Mouse (Mus musculus) liver, embryonic 14.5 days (tissue): ENCODE data around the gene Fam114a2. TPM values are rescaled to one million over a fixed set of nuclear protein-coding genes. Genes with fewer than 3 reads are reported as not detected.

Source experiments
- ATAC-seq: fragments of 200-750 bp; cut with Nextera tagmentation; 2 replicates; pipeline ENCODE4 v1.8.0; 2017; ENCODE audit warnings: moderate number of reproducible peaks, mild to moderate bottlenecking, moderate library complexity; ENCODE audit not compliant: insufficient read depth
- DNase-seq, 3 experiments: peaks; one replicate each; pipeline ENCODE4 v3.0.0-alpha.2; 2012 to 2013; ENCODE audit warnings: low read depth in 3 of 3, low spot score in 3 of 3
- H3K27ac ChIP-seq: fragments of 300-500 bp; sonication (generic); 2 replicates; pipeline ENCODE4 v1.5.1; 2014; ENCODE audit warnings: moderate library complexity, mild to moderate bottlenecking, control low read depth, inconsistent platforms
- H3K27me3 ChIP-seq: fragments of 300-500 bp; sonication (generic); 2 replicates; pipeline ENCODE4 v1.6.1; 2014; ENCODE audit warnings: mild to moderate bottlenecking, low read length, moderate library complexity; ENCODE audit not compliant: control insufficient read depth, insufficient read depth
- H3K36me3 ChIP-seq: fragments of 300-500 bp; sonication (generic); replicated peaks from 2 replicates; pipeline ENCODE4 v1.6.1; 2014; ENCODE audit warnings: low read depth; ENCODE audit not compliant: control insufficient read depth, insufficient read depth
- H3K4me1 ChIP-seq, 2 experiments: fragments of 200-500 bp in 1 of 2; fragments of 300-500 bp in 1 of 2; sonication (generic) in 1 of 2; replicated peaks; 2 replicates each; pipeline ENCODE4 v1.6.1; 2012 to 2014; ENCODE audit warnings: antibody characterized with exemption in 1 of 2, inconsistent platforms in 1 of 2, low read length in 1 of 2; ENCODE audit not compliant: control insufficient read depth in 2 of 2, insufficient read depth in 2 of 2
- H3K4me2 ChIP-seq: fragments of 300-500 bp; sonication (generic); 2 replicates; pipeline ENCODE4 v1.6.1; 2014; ENCODE audit warnings: low read depth, mild to moderate bottlenecking, control low read depth, moderate library complexity
- H3K4me3 ChIP-seq, 2 experiments: fragments of 200-500 bp in 1 of 2; fragments of 300-500 bp in 1 of 2; sonication (generic) in 1 of 2; 2 replicates each; pipeline ENCODE4 v1.5.1; 2012 to 2014; ENCODE audit warnings: low read depth in 2 of 2, low read length in 2 of 2, mild to moderate bottlenecking in 2 of 2, control low read depth in 1 of 2, inconsistent platforms in 1 of 2, moderate library complexity in 1 of 2; ENCODE audit not compliant: insufficient read depth in 1 of 2
- H3K9ac ChIP-seq: fragments of 300-500 bp; sonication (generic); replicated peaks from 2 replicates; pipeline ENCODE4 v1.6.1; 2014; ENCODE audit warnings: mild to moderate bottlenecking, control low read depth, moderate library complexity
- H3K9me3 ChIP-seq: fragments of 300-500 bp; sonication (generic); 2 replicates; pipeline ENCODE4 v1.6.1; 2016; ENCODE audit warnings: low read length, mixed read lengths; ENCODE audit not compliant: control insufficient read depth
- CTCF ChIP-seq: IDR thresholded peaks from 2 replicates; pipeline ENCODE4 v1.5.1; 2016; ENCODE audit warnings: antibody characterized with exemption, low read depth, control low read depth
- EP300 ChIP-seq: IDR thresholded peaks from 2 replicates; pipeline ENCODE4 v1.6.1; 2016; ENCODE audit warnings: antibody characterized with exemption, low read depth
- WGBS: fragments of 180-500 bp; shearing (Covaris S2); extraction: QIAGEN DNeasy Blood & Tissue Kit; methylation state at CpG from one replicate; pipeline ENCODE4 v1.1.7; 2014; ENCODE audit not compliant: insufficient replicate concordance; 5-methylcytosine and 5-hydroxymethylcytosine counted together
- polyA plus RNA-seq, 2 experiments: library from polyadenylated mRNA; depleted of rRNA in 1 of 2; stranded (reverse) in 1 of 2; unstranded in 1 of 2; fragments of >200 nt; fragmentation: Nextera tagmentation in 1 of 2; extraction: Ambion mirVana in 1 of 2; gene quantifications; 2 replicates each; pipeline versions ENCODE4 v1.2.1 to v1.2.3; 2012 to 2014

The Fam114a2 gene
- polyA plus RNA-seq, 2 experiments = 15.3 to 18.8 TPM

DNA sequence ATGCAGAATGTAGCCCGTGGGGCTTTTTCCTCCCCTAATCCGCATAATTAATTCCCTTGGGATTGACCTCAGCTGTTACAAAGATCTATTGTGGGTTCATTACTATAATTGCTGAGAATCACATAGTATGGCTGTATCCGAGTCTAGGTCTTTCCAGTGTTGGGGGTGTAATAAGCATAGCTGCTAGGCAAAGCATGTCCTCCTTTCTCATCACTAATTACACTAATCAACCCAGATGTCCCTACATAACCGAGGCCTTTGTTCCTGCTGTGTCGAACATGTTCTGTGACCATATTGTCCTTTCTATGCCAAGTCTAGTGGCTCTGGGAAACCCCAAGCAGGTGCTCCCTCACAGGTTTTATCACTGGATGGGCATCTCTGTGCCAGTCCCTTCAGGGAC, 40.3 kb downstream of the Fam114a2 start:
- H3K4me3 ChIP-seq = no peak overlapping the region
- no peak overlapping the region for H3K27ac ChIP-seq
- H3K27me3 ChIP-seq = no peaks in the 10 kb centered on the region
- ATAC-seq (no peak), DNase-seq (no peak)
- H3K4me1 ChIP-seq = no peaks in the 10 kb centered on the region
- peaks cover under 1% of the 10 kb centered on the region; the same call in 1 of the 2 replicates for H3K36me3 ChIP-seq
- WGBS = 68% methylated on average over 5 of the region's 5 CpGs
- H3K4me2 ChIP-seq = no peak overlapping the region
- no peaks in the 10 kb centered on the region for H3K9me3 ChIP-seq
- no peak overlapping the region for H3K9ac ChIP-seq
- no peak for TF ChIP-seq EP300
- TF ChIP-seq CTCF = no peak

DNA sequence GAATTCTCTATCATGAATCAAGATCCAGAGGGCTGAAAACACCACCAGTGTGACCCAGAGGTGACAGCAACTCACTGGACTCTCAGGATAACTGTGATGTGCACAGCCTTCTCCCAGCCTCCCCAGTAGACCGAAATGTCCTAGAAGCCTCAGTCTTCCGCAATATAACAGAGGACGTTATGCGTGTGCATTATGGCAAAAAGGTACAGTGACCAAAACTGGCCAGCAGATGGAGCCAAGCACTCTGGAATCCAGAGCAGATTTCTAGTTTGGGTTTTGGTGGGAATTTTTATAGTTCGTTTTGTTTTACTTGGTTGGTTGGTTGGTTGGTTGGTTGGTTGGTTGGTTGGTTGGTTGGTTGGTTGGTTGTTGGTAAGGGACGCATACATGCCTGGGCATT, 43.3 kb downstream of the Fam114a2 start:
- no peak overlapping the region for H3K9ac ChIP-seq
- TF ChIP-seq EP300 (no peak), CTCF (peak; percentile 76)
- H3K27ac ChIP-seq = no peak overlapping the region
- H3K27me3 ChIP-seq = no peaks in the 10 kb centered on the region
- H3K4me1 ChIP-seq = no peaks in the 10 kb centered on the region
- no peaks in the 10 kb centered on the region for H3K9me3 ChIP-seq
- H3K36me3 ChIP-seq = no peaks in the 10 kb centered on the region
- 37% methylated on average over 6 of the region's 6 CpGs for WGBS
- H3K4me3 ChIP-seq = no peak overlapping the region
- DNase-seq = peak in 1 of 3 experiments; percentile 9
- H3K4me2 ChIP-seq = no peak overlapping the region
- no peak for ATAC-seq

- Histone ChIP-seq H3K4me3 (no peak overlapping the region), H3K9ac (no peak overlapping the region), H3K4me1 (no peaks in the 10 kb centered on the region), H3K4me2 (no peak overlapping the region), H3K27ac (no peak overlapping the region), H3K27me3 (no peaks in the 10 kb centered on the region), H3K36me3 (no peaks in the 10 kb centered on the region), H3K9me3 (no peaks in the 10 kb centered on the region)
- ATAC-seq (no peak), DNase-seq (no peak)
- no peak for TF ChIP-seq EP300
- no peak for TF ChIP-seq CTCF
- WGBS = 41% methylated on average over 6 of the region's 6 CpGs
These were observed 44.0 kb downstream of the Fam114a2 start for GRCm38 (mm10) chr11:57474296-57474941.

GRCm38 (mm10) chr11:57470979-57471378, 47.4 kb downstream of the Fam114a2 start:
- H3K4me1 ChIP-seq = no peaks in the 10 kb centered on the region
- H3K27ac ChIP-seq = no peak overlapping the region
- 67% methylated on average over 7 of the region's 7 CpGs for WGBS
- no peaks in the 10 kb centered on the region for H3K36me3 ChIP-seq
- ATAC-seq (no peak), DNase-seq (no peak)
- H3K9me3 ChIP-seq = no peaks in the 10 kb centered on the region
- no peaks in the 10 kb centered on the region for H3K27me3 ChIP-seq
- no peak overlapping the region for H3K4me3 ChIP-seq
- H3K4me2 ChIP-seq = no peak overlapping the region
- TF ChIP-seq CTCF (no peak), EP300 (no peak)
- H3K9ac ChIP-seq = no peak overlapping the region

DNA sequence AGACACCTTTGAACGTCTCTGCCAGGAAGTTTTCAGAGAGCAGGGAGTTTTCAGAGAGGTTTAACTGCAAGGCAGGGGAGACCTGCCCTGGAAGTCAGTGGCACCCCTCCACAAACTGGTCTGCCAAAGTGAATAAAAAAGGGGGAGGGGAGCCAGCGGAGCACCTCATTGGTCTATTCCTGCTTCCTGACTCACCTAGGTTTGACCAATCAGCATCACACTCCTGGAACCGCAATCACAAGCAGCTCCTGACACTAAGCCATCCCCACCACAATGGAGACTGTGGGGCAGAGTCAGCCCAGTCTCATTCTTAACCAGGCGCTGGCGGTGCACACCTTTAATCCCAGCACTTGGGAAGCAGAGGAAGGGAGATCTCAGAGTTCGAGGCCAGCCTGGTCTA, 48.4 kb downstream of the Fam114a2 start:
- Histone ChIP-seq H3K36me3 (no peaks in the 10 kb centered on the region), H3K27me3 (no peaks in the 10 kb centered on the region), H3K27ac (no peak overlapping the region), H3K9ac (no peak overlapping the region), H3K4me2 (no peak overlapping the region), H3K4me1 (no peaks in the 10 kb centered on the region), H3K9me3 (no peaks in the 10 kb centered on the region), H3K4me3 (no peak overlapping the region)
- WGBS = 33% methylated on average over 6 of the region's 6 CpGs
- ATAC-seq = no peak
- DNase-seq = no peak
- no peak for TF ChIP-seq EP300
- TF ChIP-seq CTCF = no peak
